Mouse (Mus musculus): ENCODE data around the gene Rnf44.

Gene Rnf44

GRCm38 (mm10) chr13:54693558-54694347 lies at the start of gene Rnf44:
Gene Rnf44 (minus strand): TSS chr13:54693907.
- DNase-seq = peak; percentile 100

GRCm38 (mm10) chr13:54738213-54738601 lies 44.5 kb upstream of the Rnf44 start:
- DNase-seq = no peak

- DNase-seq = peak; percentile 54
Observed at GRCm38 (mm10) chr13:54737488-54738212, 43.9 kb upstream of the Rnf44 start.

DNA sequence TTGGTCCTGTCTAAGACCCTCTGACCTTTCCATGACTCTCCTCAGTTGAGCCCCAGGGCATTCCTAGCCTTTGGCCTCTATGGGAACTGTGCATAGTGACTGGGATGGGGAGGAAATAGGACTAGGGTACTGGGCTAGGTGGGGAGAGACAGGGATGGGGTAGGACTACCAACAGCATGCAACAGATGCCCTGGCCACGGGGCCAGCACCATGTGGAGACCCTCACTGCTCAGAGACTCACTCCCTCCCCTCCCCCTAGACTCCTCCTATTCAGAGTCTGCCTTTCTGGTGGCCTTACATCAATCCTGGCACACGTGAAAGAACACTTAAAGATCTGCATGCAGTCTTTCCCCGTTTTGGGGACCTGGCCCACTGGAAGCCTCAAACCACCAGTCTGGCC lies 43.2 kb upstream of the Rnf44 start:
- no peak for DNase-seq

DNA sequence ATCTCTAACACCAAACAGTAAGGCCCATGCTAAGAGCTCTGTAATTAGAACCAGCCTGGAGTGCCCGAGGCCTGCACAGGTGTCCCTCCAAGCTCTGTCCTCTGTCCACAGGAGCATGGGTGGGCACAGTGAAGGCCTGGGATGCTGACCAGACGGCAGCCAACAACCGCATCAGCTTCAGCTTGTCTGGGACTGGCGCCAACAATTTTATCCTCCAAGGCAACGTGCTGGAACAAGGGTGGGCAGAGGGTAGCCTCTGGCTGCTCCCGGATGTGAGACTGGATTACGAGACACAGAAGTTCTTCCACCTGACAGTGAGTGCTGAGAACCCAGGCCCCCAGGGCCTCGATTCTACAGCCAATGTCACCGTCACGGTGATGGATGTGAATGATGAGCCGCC lies 32.4 kb upstream of the Rnf44 start:
- no peak for DNase-seq

- no peak for DNase-seq
Observed at GRCm38 (mm10) chr13:54723143-54723542, 29.4 kb upstream of the Rnf44 start.

DNA sequence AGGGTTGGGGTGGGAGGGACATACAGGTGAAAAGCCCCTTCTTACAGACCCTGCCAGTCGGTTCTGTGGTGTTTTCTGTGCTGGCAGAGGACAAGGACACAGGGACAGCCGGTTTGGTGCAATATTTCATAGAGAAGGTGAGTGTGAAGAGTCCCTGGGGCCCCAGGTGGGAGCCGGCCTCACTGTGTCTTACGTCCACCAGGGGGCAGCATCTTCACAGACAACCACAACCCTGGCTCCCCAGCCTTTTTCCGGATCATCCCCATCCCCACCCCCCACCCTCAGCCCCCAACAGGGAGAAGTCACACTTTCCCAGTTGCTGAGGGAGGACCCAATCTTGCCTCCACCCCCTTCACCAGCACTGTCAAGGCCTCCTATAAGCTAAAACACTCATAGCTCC lies 23.2 kb upstream of the Rnf44 start:
- peak; percentile 56 for DNase-seq

DNA sequence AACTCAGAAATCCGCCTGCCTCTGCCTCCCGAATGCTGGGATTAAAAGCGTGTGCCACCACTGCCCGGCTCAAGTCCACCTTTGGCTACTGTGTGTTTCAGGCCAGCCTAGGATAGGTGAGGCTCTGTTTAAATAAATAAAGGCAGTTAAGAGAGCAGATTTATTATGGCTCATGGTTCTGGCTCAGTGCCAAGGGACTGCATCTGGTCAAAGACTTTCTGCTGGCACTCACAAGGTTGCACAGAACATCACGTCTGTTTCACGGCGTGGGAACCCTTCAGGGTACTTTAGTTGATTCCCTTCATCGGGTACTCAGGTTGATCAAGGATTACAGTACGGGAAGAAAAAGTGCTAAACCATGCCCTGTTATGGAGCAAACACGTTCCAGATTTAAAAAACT lies 21.3 kb upstream of the Rnf44 start:
- DNase-seq = no peak

- DNase-seq = no peak
Observed at GRCm38 (mm10) chr13:54714393-54714792, 20.7 kb upstream of the Rnf44 start.

- DNase-seq = no peak
Observed at GRCm38 (mm10) chr13:54710866-54711265, 17.2 kb upstream of the Rnf44 start.

GRCm38 (mm10) chr13:54704890-54705289 lies 11.2 kb upstream of the Rnf44 start:
- no peak for DNase-seq

- no peak for DNase-seq
Observed at GRCm38 (mm10) chr13:54702507-54702906, 8.8 kb upstream of the Rnf44 start.

- DNase-seq = no peak
Observed at GRCm38 (mm10) chr13:54701243-54701642, 7.5 kb upstream of the Rnf44 start, which contains the start of gene Cdhr2. Gene Cdhr2 (plus strand): TSS chr13:54701461.

GRCm38 (mm10) chr13:54695479-54696230 lies 1.9 kb upstream of the Rnf44 start:
- DNase-seq = no peak

- DNase-seq = no peak
Observed at GRCm38 (mm10) chr13:54694348-54695060, 797 bp upstream of the Rnf44 start.

GRCm38 (mm10) chr13:54692711-54693557 lies 773 bp downstream of the Rnf44 start:
- no peak for DNase-seq

GRCm38 (mm10) chr13:54691737-54692136 lies 2.0 kb downstream of the Rnf44 start:
- DNase-seq = no peak

- DNase-seq = no peak
Observed at GRCm38 (mm10) chr13:54690151-54690740, 3.5 kb downstream of the Rnf44 start.

DNA sequence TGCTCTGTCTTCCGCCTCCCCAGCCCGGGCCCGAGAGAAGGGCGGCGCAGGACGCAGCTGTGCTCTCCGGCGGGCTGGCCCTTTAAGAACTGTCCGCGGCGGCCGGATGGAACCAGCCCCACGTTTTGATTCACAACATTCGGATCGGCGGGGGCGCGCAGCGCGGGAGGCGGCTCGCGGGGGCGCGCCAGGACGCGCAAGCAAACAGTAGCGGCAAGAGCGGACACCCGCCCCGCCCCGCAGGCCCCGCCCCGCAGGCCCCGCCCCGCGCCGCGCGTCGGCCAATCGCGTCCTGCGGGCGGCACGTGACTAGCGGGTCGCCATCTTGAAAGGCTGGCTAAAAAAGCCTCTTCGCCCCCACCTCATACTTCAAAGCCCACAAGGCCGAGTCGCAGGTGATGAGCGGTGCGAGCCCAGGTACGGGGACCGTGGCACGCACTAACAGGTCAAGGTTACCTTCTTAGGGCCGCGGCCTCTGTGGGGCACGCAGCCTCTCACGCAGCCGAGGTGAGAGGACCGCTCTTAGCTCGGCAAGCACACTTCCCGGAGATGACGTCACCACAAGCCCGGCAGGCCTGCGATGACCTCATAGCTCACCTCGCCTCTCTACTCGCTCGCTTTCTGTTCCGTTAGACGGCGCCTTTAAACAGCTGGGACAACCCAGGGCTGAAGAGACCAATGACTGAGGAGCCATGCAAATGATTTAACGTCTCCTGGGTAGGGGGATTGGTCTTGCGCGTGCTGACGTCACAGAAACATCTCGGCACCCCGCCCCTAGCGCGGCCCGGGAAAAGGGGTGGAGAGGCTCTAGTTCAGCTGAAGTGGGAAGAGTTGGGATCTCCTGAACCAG lies 5.9 kb downstream of the Rnf44 start:
- DNase-seq = peak; percentile 97

GRCm38 (mm10) chr13:54687096-54687495 lies 6.6 kb downstream of the Rnf44 start:
- DNase-seq = peak; percentile 79
